In the genomic region with DNA sequence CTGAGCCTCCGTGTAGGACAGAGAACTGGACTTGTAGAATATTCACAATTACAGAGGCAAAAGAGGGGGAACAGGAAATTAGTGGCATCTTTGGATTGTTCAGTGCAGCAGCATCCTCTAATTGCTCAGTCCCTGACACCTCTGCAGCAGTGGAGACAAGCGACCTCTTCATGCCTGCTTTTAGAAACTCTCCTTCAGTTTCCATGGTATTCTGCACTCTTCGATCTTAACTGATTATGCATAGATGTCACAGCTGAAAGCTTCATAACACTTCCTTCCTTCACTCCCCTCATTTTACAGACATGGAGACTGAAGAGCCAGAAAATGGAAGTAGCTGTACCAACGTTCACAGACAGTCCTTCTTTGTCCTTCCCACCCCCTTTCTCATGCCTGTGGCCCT, we compare ENCODE assay signal across 28 mouse cellular contexts. TPM values are rescaled to one million over a fixed set of nuclear protein-coding genes. Genes with fewer than 3 reads are reported as not detected.
DNase-seq lines count a peak whose midpoint lies in the region; ATAC-seq and TF ChIP-seq lines count a peak whose summit lies in the region.
"Had no signal": no experiment of that assay in that cellular context is flagged by ENCODE, and none has a peak within 500 bp of the region (broad histone marks: within the 10 kb centered on the region; RNA-seq: fewer than 3 reads in every experiment).

No protein-coding gene starts in this region.

- peak overlapping the region; percentile 31; the same call in 1 of the 2 replicates for H3K27ac ChIP-seq in forebrain, embryonic 15.5 days (replicated peaks)
- H3K27ac ChIP-seq in forebrain, embryonic 12.5 days: no peak overlapping the region
- no peak overlapping the region for H3K27ac ChIP-seq in MEL (ENCODE audit: control insufficient read depth, low read depth, low read length)
- peak overlapping the region; percentile 41; the same call in 1 of the 2 replicates for H3K27ac ChIP-seq in cortical plate, adult 2 months (ENCODE audit: insufficient read depth, low read length)
- H3K27ac ChIP-seq: embryonic facial prominence, embryonic 12.5 days; embryonic facial prominence, embryonic 15.5 days; heart, adult 2 months; heart, embryonic 10.5 days; heart, embryonic 13.5 days; hindbrain, embryonic 14.5 days; hindbrain, postnatal 0 days had no signal

- TF ChIP-seq EP300 in MEL (IDR thresholded peaks at IDR 0.05; ENCODE audit: low read depth in 1 of 2, low read length in 2 of 2): no peak

- H3K79me2 ChIP-seq in MEL (ENCODE audit: control insufficient read depth, insufficient read depth, low read length, poor library complexity): no peaks in the 10 kb centered on the region

- ATAC-seq in forebrain, embryonic 15.5 days (replicated peaks): no peak; the same call in 1 of the 2 replicates
- no peak for ATAC-seq in forebrain, embryonic 12.5 days (ENCODE audit: low FRiP score)
- peak; percentile 64 for ATAC-seq in frontal cortex, adult (ENCODE audit: low TSS enrichment)
- no peak for ATAC-seq in activated CD4-positive, CD25-positive, alpha-beta regulatory T cell, adult 4 months
- ATAC-seq: hindbrain, postnatal 0 days; inflammation-experienced regulatory T-cells, adult 6 months; intestine, embryonic 16.5 days; Patski had no signal

- TF ChIP-seq CTCF in MEL (IDR thresholded peaks at IDR 0.05 in 2 of 3, conservative IDR thresholded peaks at IDR 0.05 in 1 of 3; ENCODE audit: control insufficient read depth in 1 of 3, insufficient read depth in 1 of 3, low read depth in 2 of 3, low read length in 3 of 3, poor library complexity in 1 of 3, severe bottlenecking in 1 of 3): no peak
- no peak for TF ChIP-seq CTCF in cortical plate, adult 2 months (IDR thresholded peaks at IDR 0.05; ENCODE audit: extremely low read depth, insufficient read depth, low read length)

- no peak for DNase-seq in frontal cortex, postnatal 36 days (ENCODE audit: low spot score in 2 of 2)
- peak; percentile 14 for DNase-seq in MEL (ENCODE audit: low read depth, low spot score)
- DNase-seq: adrenal gland, adult 2 months; adrenal gland, postnatal 14 days; cerebellum, adult 18-20 months; cerebellum, adult 9-10 months; cerebellum, postnatal 14 days; gastrocnemius, postnatal 10 days; gastrocnemius, postnatal 36 days; heart, adult 2 months; heart, postnatal 14 days; heart, postnatal 4 days had no signal

- 67% methylated on average over 4 of the region's 4 CpGs for WGBS in forebrain, embryonic 15.5 days
- WGBS in forebrain, embryonic 12.5 days: 63% methylated on average over 4 of the region's 4 CpGs

- no peak overlapping the region for H3K9ac ChIP-seq in forebrain, embryonic 15.5 days (replicated peaks)
- no peak overlapping the region for H3K9ac ChIP-seq in forebrain, embryonic 12.5 days
- H3K9ac ChIP-seq in MEL (ENCODE audit: control insufficient read depth, low read depth, low read length, poor library complexity, severe bottlenecking): no peak overlapping the region
- H3K9ac ChIP-seq: embryonic facial prominence, embryonic 12.5 days; embryonic facial prominence, embryonic 15.5 days; heart, embryonic 13.5 days; hindbrain, embryonic 14.5 days had no signal

- no peak overlapping the region for H3K4me2 ChIP-seq in forebrain, embryonic 15.5 days (replicated peaks)
- no peak overlapping the region for H3K4me2 ChIP-seq in forebrain, embryonic 12.5 days
- H3K4me2 ChIP-seq: embryonic facial prominence, embryonic 12.5 days; embryonic facial prominence, embryonic 15.5 days; heart, embryonic 13.5 days; hindbrain, embryonic 14.5 days had no signal

- H3K4me1 ChIP-seq in forebrain, embryonic 15.5 days: no peaks in the 10 kb centered on the region
- no peaks in the 10 kb centered on the region for H3K4me1 ChIP-seq in forebrain, embryonic 12.5 days
- peaks cover 7 to 24% of the 10 kb centered on the region in 2 experiments for H3K4me1 ChIP-seq in MEL (ENCODE audit: control insufficient read depth in 1 of 2, insufficient read depth in 2 of 2, low read length in 2 of 2)
- no peaks in the 10 kb centered on the region for H3K4me1 ChIP-seq in cortical plate, adult 2 months (ENCODE audit: control insufficient read depth, insufficient read depth, low read length)
- H3K4me1 ChIP-seq: embryonic facial prominence, embryonic 12.5 days; embryonic facial prominence, embryonic 15.5 days; heart, embryonic 10.5 days; heart, embryonic 13.5 days had no signal

- H3K4me3 ChIP-seq in forebrain, embryonic 15.5 days: no peak overlapping the region
- H3K4me3 ChIP-seq in forebrain, embryonic 12.5 days (replicated peaks): no peak overlapping the region
- H3K4me3 ChIP-seq in MEL (ENCODE audit: control insufficient read depth in 1 of 2, insufficient read depth in 1 of 2, low read depth in 2 of 2, low read length in 2 of 2): peak overlapping the region in 1 of 2 experiments; percentile 19; a peak in 2 of 4 replicates
- no peak overlapping the region for H3K4me3 ChIP-seq in cortical plate, adult 2 months (ENCODE audit: insufficient read depth, low read length)
- H3K4me3 ChIP-seq: embryonic facial prominence, embryonic 12.5 days; embryonic facial prominence, embryonic 15.5 days; heart, adult 2 months; heart, embryonic 10.5 days; heart, embryonic 13.5 days had no signal

- H3K27me3 ChIP-seq in forebrain, embryonic 15.5 days: no peaks in the 10 kb centered on the region
- peaks cover 3% of the 10 kb centered on the region; the same call in 1 of the 2 replicates for H3K27me3 ChIP-seq in forebrain, embryonic 12.5 days
- H3K27me3 ChIP-seq in MEL (ENCODE audit: control insufficient read depth in 1 of 2, insufficient read depth in 2 of 2, low read length in 2 of 2): no peaks in the 10 kb centered on the region
- H3K27me3 ChIP-seq: embryonic facial prominence, embryonic 12.5 days; embryonic facial prominence, embryonic 15.5 days; Patski had no signal

- TF ChIP-seq POLR2A in MEL (IDR thresholded peaks at IDR 0.05; ENCODE audit: control insufficient read depth in 1 of 2, insufficient read depth in 1 of 2, low read depth in 1 of 2, low read length in 2 of 2, poor library complexity in 1 of 2): no peak
- TF ChIP-seq POLR2A in cortical plate, adult 2 months (IDR thresholded peaks at IDR 0.05; ENCODE audit: extremely low read depth, insufficient read depth, low read length): no peak

- TF ChIP-seq RAD21 in MEL (IDR thresholded peaks at IDR 0.05; ENCODE audit: low read depth, low read length): no peak

- no peaks in the 10 kb centered on the region for H3K36me3 ChIP-seq in forebrain, embryonic 15.5 days
- no peaks in the 10 kb centered on the region for H3K36me3 ChIP-seq in forebrain, embryonic 12.5 days (replicated peaks)
- H3K36me3 ChIP-seq in MEL (ENCODE audit: control insufficient read depth in 1 of 2, insufficient read depth in 2 of 2, low read length in 2 of 2): peaks cover 0 to 16% of the 10 kb centered on the region in 2 experiments; a peak in 2 of 4 replicates
- H3K36me3 ChIP-seq: embryonic facial prominence, embryonic 12.5 days; embryonic facial prominence, embryonic 15.5 days; heart, embryonic 10.5 days; heart, embryonic 13.5 days had no signal

- no peaks in the 10 kb centered on the region for H3K9me3 ChIP-seq in forebrain, embryonic 15.5 days
- H3K9me3 ChIP-seq in forebrain, embryonic 12.5 days: no peaks in the 10 kb centered on the region
- no peaks in the 10 kb centered on the region for H3K9me3 ChIP-seq in MEL (replicated peaks; ENCODE audit: insufficient read depth, low read length)
- H3K9me3 ChIP-seq: embryonic facial prominence, embryonic 12.5 days; embryonic facial prominence, embryonic 15.5 days; heart, embryonic 10.5 days; heart, embryonic 13.5 days had no signal

TF ChIP-seq in MEL, 35 proteins besides CTCF, POLR2A, EP300 and RAD21:
- TF ChIP-seq MYC (IDR thresholded peaks at IDR 0.05; ENCODE audit: low read depth, low read length) (no peak), POLR2AphosphoS5 (IDR thresholded peaks at IDR 0.05; ENCODE audit: borderline replicate concordance, low read depth, low read length) (no peak), CHD2 (IDR thresholded peaks at IDR 0.05; ENCODE audit: low read length) (no peak)

RNA-seq across cellular contexts. Expression of a gene that starts 29.7 kb away (rescaled TPM):
- polyA plus RNA-seq in forebrain, embryonic 15.5 days (2015; fragmentation: Nextera tagmentation; extraction: Ambion mirVana): 0.29 and 0.60 TPM in 2 replicates
- not detected in 2 replicates for polyA plus RNA-seq in forebrain, embryonic 12.5 days (2016; fragmentation: Nextera tagmentation; extraction: Ambion mirVana)
- not detected in 2 replicates for total RNA-seq in MEL (2012; rRNA removed)
- not detected for polyA plus RNA-seq in MEL (2012; ENCODE audit: insufficient read depth in 1 of 2, insufficient read length in 2 of 2, low read depth in 1 of 2, low replicate concordance in 2 of 2, missing spikeins in 1 of 2)
- 24.2 and 34.6 TPM in 2 replicates for polyA plus RNA-seq in cortical plate, adult 2 months (2012; rRNA removed)
- polyA plus RNA-seq in activated CD4-positive, CD25-positive, alpha-beta regulatory T cell, adult 4 months (2017; shearing (Covaris generic)): not detected
- total RNA-seq: granulocyte monocyte progenitor cell, adult 5-6 weeks; heart, adult 2 months; heart, postnatal 14 days; heart, postnatal 4 days had no signal
- polyA plus RNA-seq: embryonic facial prominence, embryonic 12.5 days; forebrain, embryonic 11.5 days; inflammation-experienced regulatory T-cells, adult 6 months had no signal

RNA-seq across cellular contexts. Expression of a gene that starts 47.5 kb away (rescaled TPM):
- 53.6 and 55.8 TPM in 2 replicates for polyA plus RNA-seq in forebrain, embryonic 15.5 days (2015; fragmentation: Nextera tagmentation; extraction: Ambion mirVana)
- 32.2 and 36.3 TPM in 2 replicates for polyA plus RNA-seq in forebrain, embryonic 12.5 days (2016; fragmentation: Nextera tagmentation; extraction: Ambion mirVana)
- total RNA-seq in MEL (2012; rRNA removed): 0.03 and 0.04 TPM in 2 replicates
- polyA plus RNA-seq in MEL (2012; ENCODE audit: insufficient read depth in 1 of 2, insufficient read length in 2 of 2, low read depth in 1 of 2, low replicate concordance in 2 of 2, missing spikeins in 1 of 2): under 1 TPM in 1 of 2 experiments, not detected in 1; 0.15 TPM
- polyA plus RNA-seq in cortical plate, adult 2 months (2012; rRNA removed): 49.1 and 51.5 TPM in 2 replicates
- polyA plus RNA-seq in activated CD4-positive, CD25-positive, alpha-beta regulatory T cell, adult 4 months (2017; shearing (Covaris generic)): under 1 TPM in 1 of 2 experiments, not detected in 1; 0.33 TPM
- total RNA-seq: granulocyte monocyte progenitor cell, adult 5-6 weeks had no signal

Comparison
In these comparisons a context has a peak if more than half of its experiments do, and no peak if none do; other contexts are left out.
1. H3K27ac ChIP-seq: peak in forebrain, embryonic 15.5 days (single experiment) and cortical plate, adult 2 months (single experiment); none in forebrain, embryonic 12.5 days (single experiment) and MEL (single experiment).
2. RNA of a gene that starts 29.7 kb away (polyA plus RNA-seq): 24.2 to 34.6 TPM in cortical plate, adult 2 months; 0.29 to 0.60 TPM in forebrain, embryonic 15.5 days, not detected in forebrain, embryonic 12.5 days, not detected in MEL and not detected in activated CD4-positive, CD25-positive, alpha-beta regulatory T cell, adult 4 months; every median in the first group is over 10 times any median in the second.
3. RNA of a gene that starts 47.5 kb away (polyA plus RNA-seq): 53.6 to 55.8 TPM in forebrain, embryonic 15.5 days, 49.1 to 51.5 TPM in cortical plate, adult 2 months and 32.2 to 36.3 TPM in forebrain, embryonic 12.5 days; 0.33 TPM in activated CD4-positive, CD25-positive, alpha-beta regulatory T cell, adult 4 months and 0.15 TPM in MEL; every median in the first group is over 10 times any median in the second.